Mouse (Mus musculus) heart, embryonic 14.5 days (tissue): ENCODE measurements around the gene D16Ertd472e. TPM values are rescaled to one million over a fixed set of nuclear protein-coding genes. Genes with fewer than 3 reads are reported as not detected.

Source experiments
- ATAC-seq: fragments of 200-750 bp; cut with Nextera tagmentation; 2 replicates; pipeline ENCODE4 v1.8.0; 2017; ENCODE audit warnings: low read depth, moderate TSS enrichment; ENCODE audit not compliant: insufficient number of reproducible peaks, insufficient read depth, low FRiP score
- H3K27ac ChIP-seq, 2 experiments: fragments of 200-500 bp in 1 of 2; fragments of 300-500 bp in 1 of 2; sonication (generic) in 1 of 2; replicated peaks in 1 of 2; 2 replicates each; pipeline ENCODE4 v1.5.1; 2012 to 2014; ENCODE audit warnings: low read depth in 2 of 2, low read length in 2 of 2, control low read depth in 1 of 2, mild to moderate bottlenecking in 1 of 2, mixed read lengths in 1 of 2; ENCODE audit not compliant: control insufficient read depth in 1 of 2, insufficient read depth in 1 of 2
- H3K27me3 ChIP-seq: fragments of 300-500 bp; sonication (generic); 2 replicates; pipeline ENCODE4 v1.6.1; 2014; ENCODE audit warnings: mild to moderate bottlenecking, low read length, control low read depth; ENCODE audit not compliant: control insufficient read depth, insufficient read depth
- H3K36me3 ChIP-seq: fragments of 300-500 bp; sonication (generic); 2 replicates; pipeline ENCODE4 v1.6.1; 2014; ENCODE audit warnings: mild to moderate bottlenecking, control low read depth, low read length, mixed read lengths; ENCODE audit not compliant: control insufficient read depth, insufficient read depth
- H3K4me1 ChIP-seq, 2 experiments: fragments of 200-500 bp in 1 of 2; fragments of 300-500 bp in 1 of 2; sonication (generic) in 1 of 2; 2 replicates each; pipeline ENCODE4 v1.6.1; 2012 to 2014; ENCODE audit warnings: low read length in 2 of 2, control low read depth in 1 of 2, mixed read lengths in 1 of 2; ENCODE audit not compliant: control insufficient read depth in 2 of 2, insufficient read depth in 2 of 2
- H3K4me2 ChIP-seq: fragments of 300-500 bp; sonication (generic); 2 replicates; pipeline ENCODE4 v1.6.1; 2014; ENCODE audit warnings: mild to moderate bottlenecking, low read length
- H3K4me3 ChIP-seq, 2 experiments: fragments of 200-500 bp in 1 of 2; fragments of 300-500 bp in 1 of 2; sonication (generic) in 1 of 2; 2 replicates each; pipeline ENCODE4 v1.5.1; 2012 to 2014; ENCODE audit warnings: low read length in 2 of 2, mild to moderate bottlenecking in 2 of 2, control low read depth in 1 of 2, low read depth in 1 of 2, moderate library complexity in 1 of 2; ENCODE audit not compliant: control insufficient read depth in 1 of 2, insufficient read depth in 1 of 2
- H3K9ac ChIP-seq: fragments of 300-500 bp; sonication (generic); 2 replicates; pipeline ENCODE4 v1.6.1; 2014; ENCODE audit warnings: mild to moderate bottlenecking, low read length
- H3K9me3 ChIP-seq: fragments of 300-500 bp; sonication (generic); 2 replicates; pipeline ENCODE4 v1.6.1; 2016; ENCODE audit warnings: low read length, control low read depth; ENCODE audit not compliant: control insufficient read depth
- WGBS: fragments of 180-500 bp; shearing (Covaris S2); extraction: QIAGEN DNeasy Blood & Tissue Kit; methylation state at CpG from one replicate; pipeline ENCODE4 v1.1.7; 2014; 5-methylcytosine and 5-hydroxymethylcytosine counted together
- polyA plus RNA-seq: library from polyadenylated mRNA; unstranded; fragments of >200 nt; fragmentation: Nextera tagmentation; extraction: Ambion mirVana; gene quantifications from 2 replicates; pipeline ENCODE4 v1.2.1, GENCODE M21; 2014

The D16Ertd472e gene
- polyA plus RNA-seq, 1 experiment from 2014 or later: 7.2 TPM

DNA sequence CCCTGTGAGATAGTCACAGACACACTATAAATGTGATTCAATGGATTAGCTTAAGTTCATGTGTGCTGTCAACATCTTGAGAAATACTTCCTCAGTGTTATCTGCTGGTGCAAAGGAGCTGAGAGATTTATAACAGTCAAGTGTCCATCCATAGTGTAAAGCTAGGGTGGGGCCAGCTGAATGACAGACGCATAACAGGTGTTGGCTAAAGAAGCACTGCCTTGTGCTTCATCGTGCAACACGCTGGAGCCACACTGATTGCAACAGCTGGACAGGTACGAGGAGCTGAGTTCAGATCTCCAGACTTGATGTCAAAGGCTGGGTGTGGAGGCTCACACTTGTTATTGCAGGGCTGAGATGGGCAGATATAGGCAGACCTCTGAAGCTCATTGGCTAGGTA, 7.5 kb upstream of the D16Ertd472e start:
- H3K4me3 ChIP-seq: no peak overlapping the region
- H3K27ac ChIP-seq: no peak overlapping the region
- no peak for ATAC-seq
- peaks cover 4% of the 10 kb centered on the region; the same call in 1 of the 2 replicates for H3K9me3 ChIP-seq
- no peak overlapping the region for H3K4me2 ChIP-seq
- H3K9ac ChIP-seq: no peak overlapping the region
- WGBS: 74% methylated on average over 4 of the region's 4 CpGs
- peaks cover 2 to 15% of the 10 kb centered on the region in 2 experiments; a peak in 2 of 4 replicates for H3K4me1 ChIP-seq
- no peaks in the 10 kb centered on the region for H3K27me3 ChIP-seq
- no peaks in the 10 kb centered on the region for H3K36me3 ChIP-seq

DNA sequence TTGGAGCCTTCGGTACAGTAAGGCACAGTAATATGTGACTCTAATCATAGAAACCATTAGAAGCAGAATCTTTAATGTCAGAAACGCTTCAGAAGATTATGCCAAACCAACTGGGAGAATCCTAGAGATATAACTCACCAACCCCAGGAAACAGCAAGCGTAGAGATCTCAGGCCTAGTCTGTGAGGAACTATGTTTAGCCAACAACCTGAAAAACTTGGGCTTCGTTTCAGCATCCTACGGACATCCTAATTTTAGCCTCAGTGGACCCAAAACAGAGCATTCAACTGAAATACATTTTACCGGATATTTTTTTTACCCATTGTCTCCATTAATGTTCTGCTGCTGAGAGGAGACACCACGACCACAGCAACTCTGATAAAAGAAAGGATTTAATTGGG, 3.9 kb upstream of the D16Ertd472e start:
- Histone ChIP-seq H3K4me3 (no peak overlapping the region), H3K4me2 (no peak overlapping the region), H3K27ac (no peak overlapping the region), H3K9ac (no peak overlapping the region), H3K9me3 (peaks cover 4% of the 10 kb centered on the region; the same call in 1 of the 2 replicates), H3K36me3 (no peaks in the 10 kb centered on the region), H3K4me1 (peaks cover 2 to 8% of the 10 kb centered on the region in 2 experiments; a peak in 1 of 4 replicates), H3K27me3 (no peaks in the 10 kb centered on the region)
- ATAC-seq: no peak
- WGBS: 91% methylated on average over 7 of the region's 7 CpGs

DNA sequence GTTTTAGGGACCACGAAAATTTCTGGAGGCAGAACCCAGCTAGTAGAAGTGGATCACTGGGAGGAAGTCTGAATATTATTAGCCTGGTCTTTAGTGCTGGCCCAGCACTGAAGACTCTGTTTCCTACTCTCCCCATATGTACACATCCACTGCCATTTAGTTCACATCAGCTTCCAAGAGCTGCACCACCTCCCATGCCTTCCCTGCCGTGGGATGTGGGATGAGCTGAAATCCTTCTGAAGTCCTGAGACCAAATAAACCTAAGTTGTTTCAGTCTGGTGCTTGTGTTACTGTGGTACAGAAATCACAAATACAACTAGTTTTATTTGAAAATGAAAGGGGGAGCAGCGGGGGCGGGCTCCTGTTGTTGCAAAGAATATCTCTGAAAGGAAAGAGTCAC, 2.9 kb upstream of the D16Ertd472e start:
- Histone ChIP-seq H3K27me3 (no peaks in the 10 kb centered on the region), H3K9me3 (peaks cover 4% of the 10 kb centered on the region; the same call in 1 of the 2 replicates), H3K9ac (no peak overlapping the region), H3K4me1 (peaks cover 2 to 8% of the 10 kb centered on the region in 2 experiments; a peak in 1 of 4 replicates), H3K4me2 (no peak overlapping the region), H3K27ac (no peak overlapping the region), H3K4me3 (no peak overlapping the region), H3K36me3 (no peaks in the 10 kb centered on the region)
- ATAC-seq: no peak
- 84% methylated on average over 4 of the region's 4 CpGs for WGBS

GRCm38 (mm10) chr16:78577085-78577671, 670 bp upstream of the D16Ertd472e start:
- no peaks in the 10 kb centered on the region for H3K27me3 ChIP-seq
- peaks cover 2% of the 10 kb centered on the region in 2 experiments; a peak in 1 of 4 replicates for H3K4me1 ChIP-seq
- peak overlapping the region; percentile 84 to 98 for H3K4me3 ChIP-seq
- 18% methylated on average over 14 of the region's 14 CpGs for WGBS
- peak overlapping the region; percentile 86 for H3K9ac ChIP-seq
- H3K9me3 ChIP-seq: peaks cover 4% of the 10 kb centered on the region; the same call in 1 of the 2 replicates
- H3K27ac ChIP-seq: peak overlapping the region; percentile 54 to 89
- H3K4me2 ChIP-seq: peak overlapping the region; percentile 85
- peaks cover 7% of the 10 kb centered on the region; the same call in 1 of the 2 replicates for H3K36me3 ChIP-seq
- peak; percentile 15; the same call in 1 of the 2 replicates for ATAC-seq

GRCm38 (mm10) chr16:78575852-78576477, 543 bp downstream of the D16Ertd472e start:
- H3K27ac ChIP-seq: peak overlapping the region; percentile 69 to 89
- H3K36me3 ChIP-seq: peaks cover 7% of the 10 kb centered on the region; the same call in 1 of the 2 replicates
- peak overlapping the region; percentile 85 for H3K4me2 ChIP-seq
- H3K27me3 ChIP-seq: no peaks in the 10 kb centered on the region
- peak overlapping the region; percentile 86 for H3K9ac ChIP-seq
- WGBS: under 1% methylated on average over 41 of the region's 41 CpGs
- peaks cover 4% of the 10 kb centered on the region; the same call in 1 of the 2 replicates for H3K9me3 ChIP-seq
- no peaks in the 10 kb centered on the region for H3K4me1 ChIP-seq
- ATAC-seq: peak; percentile 59
- H3K4me3 ChIP-seq: peak overlapping the region; percentile 84 to 98

DNA sequence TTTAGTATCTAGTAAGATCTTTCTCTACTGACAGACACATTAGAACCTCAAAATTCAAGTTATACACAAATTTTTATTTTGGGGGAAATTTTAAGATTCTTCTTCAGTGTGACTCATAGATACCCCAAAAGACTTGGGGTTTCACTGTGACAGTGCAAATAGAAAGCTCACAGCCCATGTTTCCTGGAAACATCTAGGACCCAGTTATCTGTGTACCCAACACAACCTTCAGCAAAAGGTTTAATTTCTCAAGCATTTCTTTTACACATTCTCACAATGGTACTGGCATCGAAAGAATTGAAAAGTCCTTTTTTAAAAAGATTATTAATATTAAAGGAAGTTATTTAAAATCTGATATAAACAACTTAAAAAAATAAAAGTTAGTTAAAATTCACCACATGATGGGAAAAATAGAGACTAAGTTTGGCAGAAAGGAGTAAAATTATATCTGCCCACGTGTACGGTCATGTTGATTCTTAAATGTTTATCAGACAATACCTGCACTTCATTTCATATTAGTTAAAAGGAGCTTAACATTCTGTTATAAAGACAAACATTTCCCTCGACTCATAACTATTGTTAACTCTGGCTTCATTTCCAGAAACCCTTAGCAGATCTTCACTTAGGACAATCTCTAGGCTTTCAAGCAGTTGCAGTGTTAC, 1.2 kb downstream of the D16Ertd472e start:
- peak overlapping the region; percentile 85 for H3K4me2 ChIP-seq
- H3K4me3 ChIP-seq: peak overlapping the region; percentile 84 to 98
- H3K27ac ChIP-seq: peak overlapping the region; percentile 69 to 89; a peak in 3 of 4 replicates
- peaks cover 7% of the 10 kb centered on the region; the same call in 1 of the 2 replicates for H3K36me3 ChIP-seq
- H3K27me3 ChIP-seq: no peaks in the 10 kb centered on the region
- H3K4me1 ChIP-seq: no peaks in the 10 kb centered on the region
- 38% methylated on average over 4 of the region's 4 CpGs for WGBS
- H3K9me3 ChIP-seq: no peaks in the 10 kb centered on the region
- ATAC-seq: no peak
- H3K9ac ChIP-seq: peak overlapping the region; percentile 86

DNA sequence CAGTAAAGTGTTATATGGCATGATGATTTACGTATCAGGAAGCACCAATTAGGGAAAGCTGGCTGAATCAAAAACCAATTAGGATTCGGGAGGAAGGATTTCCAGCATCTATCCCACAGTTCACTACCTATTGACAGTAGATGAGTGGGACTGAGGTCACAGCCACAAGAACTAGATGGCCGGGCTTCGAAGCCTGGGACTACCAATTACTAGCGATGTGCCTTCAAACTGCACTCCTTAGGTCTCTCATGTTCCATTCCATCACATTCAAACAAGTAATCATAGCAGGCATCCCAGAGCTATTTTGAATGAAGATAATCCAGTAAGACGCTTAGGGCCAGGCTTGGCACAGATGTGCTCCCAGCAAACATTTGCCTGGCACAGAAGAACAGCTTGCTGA, 2.3 kb downstream of the D16Ertd472e start:
- ATAC-seq: no peak
- Histone ChIP-seq H3K27me3 (no peaks in the 10 kb centered on the region), H3K9ac (no peak overlapping the region), H3K36me3 (peaks cover 7% of the 10 kb centered on the region; the same call in 1 of the 2 replicates), H3K4me2 (peak overlapping the region; percentile 85), H3K4me1 (no peaks in the 10 kb centered on the region), H3K9me3 (no peaks in the 10 kb centered on the region), H3K27ac (no peak overlapping the region), H3K4me3 (no peak overlapping the region)
- 81% methylated on average over 6 of the region's 6 CpGs for WGBS
